Mouse (Mus musculus) heart, adult 2 months (tissue): ENCODE measurements around the gene Myh7. TPM values are rescaled to one million over a fixed set of nuclear protein-coding genes. Genes with fewer than 3 reads are reported as not detected.

Experiments used
- DNase-seq, 2 experiments: peaks; one replicate each; pipeline ENCODE4 v3.0.0; 2021
- H3K27ac ChIP-seq: fragments of 200-600 bp; 2 replicates; pipeline ENCODE4 v1.8.1; 2022
- H3K27me3 ChIP-seq: fragments of 200-500 bp; 2 replicates; pipeline ENCODE4 v1.6.1; 2012; ENCODE audit warnings: mild to moderate bottlenecking, low read length, inconsistent platforms, mixed read lengths; ENCODE audit not compliant: control insufficient read depth, insufficient read depth
- H3K36me3 ChIP-seq: fragments of 200-500 bp; 2 replicates; pipeline ENCODE4 v1.6.1; 2012; ENCODE audit warnings: low read length, inconsistent platforms; ENCODE audit not compliant: control insufficient read depth, insufficient read depth
- H3K4me1 ChIP-seq: fragments of 200-500 bp; 2 replicates; pipeline ENCODE4 v1.6.1; 2011; ENCODE audit warnings: low read length; ENCODE audit not compliant: control insufficient read depth, insufficient read depth
- H3K4me3 ChIP-seq: fragments of 200-600 bp; 2 replicates; pipeline ENCODE4 v1.8.1; 2022
- H3K79me2 ChIP-seq: fragments of 200-500 bp; replicated peaks from 2 replicates; pipeline ENCODE4 v1.6.1; 2012; ENCODE audit warnings: mild to moderate bottlenecking, inconsistent platforms, low read length, moderate library complexity, mixed read lengths; ENCODE audit not compliant: control insufficient read depth, insufficient read depth
- H3K9ac ChIP-seq: fragments of 200-500 bp; 2 replicates; pipeline ENCODE4 v1.6.1; 2012; ENCODE audit warnings: low read depth, mild to moderate bottlenecking, control low read depth, inconsistent platforms, low read length, mixed read lengths
- CTCF ChIP-seq: fragments of 200-600 bp; IDR thresholded peaks from 2 replicates; pipeline ENCODE4 v1.8.1; 2022; ENCODE audit warnings: antibody characterized with exemption, mild to moderate bottlenecking, moderate library complexity
- EP300 ChIP-seq: fragments of 200-500 bp; IDR thresholded peaks from 2 replicates; pipeline ENCODE4 v1.6.1; 2011; ENCODE audit warnings: low read depth, low read length, control low read depth; ENCODE audit not compliant: insufficient read depth
- POLR2A ChIP-seq: fragments of 200-500 bp; IDR thresholded peaks from 2 replicates; pipeline ENCODE4 v1.6.1; 2011; ENCODE audit warnings: mild to moderate bottlenecking, low read depth, low read length, control low read depth; ENCODE audit not compliant: insufficient read depth
- WGBS: fragments of 180-500 bp; shearing (Covaris S2); methylation state at CpG from one replicate; pipeline ENCODE4 v1.1.7; 2018; 5-methylcytosine and 5-hydroxymethylcytosine counted together
- intact Hi-C: fragments of 180-260 bp; cut with DNase I; formaldehyde crosslinking; loops from one replicate; pipeline ENCODE4 v1.15.1; 2025
- polyA plus RNA-seq: library from polyadenylated mRNA; depleted of rRNA; stranded (reverse); fragments of >200 nt; gene quantifications from 2 replicates; pipeline ENCODE4 v1.2.3, GENCODE M21; 2012
- total RNA-seq, 2 experiments: library from RNA; stranded (reverse); gene quantifications; 2 replicates each; pipeline ENCODE4 v1.2.3; 2021

Myh7 gene
- total and polyA plus RNA-seq, 3 experiments, result 29.5 to 2,240 (median 1,935) TPM

- H3K27ac ChIP-seq, result no peak overlapping the region
- intact Hi-C loops, result no loop called here
- H3K27me3 ChIP-seq, result no peaks in the 10 kb centered on the region
- H3K4me3 ChIP-seq, result no peak overlapping the region
- no peaks in the 10 kb centered on the region for H3K36me3 ChIP-seq
- H3K9ac ChIP-seq, result no peak overlapping the region
- H3K4me1 ChIP-seq, result no peaks in the 10 kb centered on the region
- TF ChIP-seq EP300, result no peak
- TF ChIP-seq CTCF, result peak; percentile 19; the same call in 1 of the 2 replicates
- DNase-seq, result no peak
- H3K79me2 ChIP-seq, result no peaks in the 10 kb centered on the region
- whole genome bisulfite sequencing, result 24% methylated on average over 6 of the region's 6 CpGs
Measured at GRCm38 (mm10) chr14:55027653-55028052, 33.2 kb upstream of the Myh7 start.

- no peak for TF ChIP-seq EP300
- no peak for TF ChIP-seq POLR2A
- no peak for TF ChIP-seq CTCF
- no peaks in the 10 kb centered on the region for H3K4me1 ChIP-seq
- H3K36me3 ChIP-seq, result no peaks in the 10 kb centered on the region
- no peak overlapping the region for H3K4me3 ChIP-seq
- 10% methylated on average over 5 of the region's 5 CpGs for WGBS
- H3K9ac ChIP-seq, result no peak overlapping the region
- H3K27ac ChIP-seq, result no peak overlapping the region
- no peaks in the 10 kb centered on the region for H3K27me3 ChIP-seq
- intact Hi-C loops, result no loop called here
- DNase-seq, result no peak
- H3K79me2 ChIP-seq, result no peaks in the 10 kb centered on the region
Measured at GRCm38 (mm10) chr14:55027251-55027650, 32.8 kb upstream of the Myh7 start.

GRCm38 (mm10) chr14:55025527-55025926 lies 31.1 kb upstream of the Myh7 start:
- Histone ChIP-seq H3K4me1 (no peaks in the 10 kb centered on the region), H3K36me3 (no peaks in the 10 kb centered on the region), H3K27ac (no peak overlapping the region), H3K4me3 (no peak overlapping the region), H3K27me3 (no peaks in the 10 kb centered on the region), H3K9ac (no peak overlapping the region), H3K79me2 (no peaks in the 10 kb centered on the region)
- WGBS, result 82% methylated on average over 5 of the region's 5 CpGs
- no peak for DNase-seq
- intact Hi-C loops, result loop anchor here (2.0 kb wide), 2 partner anchors 53 to 73 kb away; no protein-coding TSS in a partner anchor
- TF ChIP-seq EP300, result no peak
- peak; percentile 17; the same call in 1 of the 2 replicates for TF ChIP-seq CTCF

- H3K27ac ChIP-seq, result no peak overlapping the region
- H3K4me3 ChIP-seq, result no peak overlapping the region
- intact Hi-C loops, result loop anchor here (2.0 kb wide), 2 partner anchors 55 to 75 kb away; no protein-coding TSS in a partner anchor
- no peaks in the 10 kb centered on the region for H3K4me1 ChIP-seq
- 61% methylated on average over 7 of the region's 7 CpGs for WGBS
- no peak overlapping the region for H3K9ac ChIP-seq
- H3K27me3 ChIP-seq, result no peaks in the 10 kb centered on the region
- H3K36me3 ChIP-seq, result no peaks in the 10 kb centered on the region
- DNase-seq, result peak in 1 of 2 experiments; percentile 53
- TF ChIP-seq EP300 (peak; percentile 54; the same call in 1 of the 2 replicates), POLR2A (no peak), CTCF (peak; percentile 78)
- no peaks in the 10 kb centered on the region for H3K79me2 ChIP-seq
Measured at GRCm38 (mm10) chr14:55024236-55024635, 29.8 kb upstream of the Myh7 start.

- intact Hi-C loops, result no loop called here
- Histone ChIP-seq H3K27ac (no peak overlapping the region), H3K9ac (no peak overlapping the region), H3K4me3 (no peak overlapping the region), H3K36me3 (no peaks in the 10 kb centered on the region), H3K4me1 (no peaks in the 10 kb centered on the region), H3K27me3 (no peaks in the 10 kb centered on the region), H3K79me2 (no peaks in the 10 kb centered on the region)
- DNase-seq, result no peak
- TF ChIP-seq CTCF (no peak), POLR2A (no peak), EP300 (no peak)
- 89% methylated on average over 15 of the region's 15 CpGs for WGBS
Measured at GRCm38 (mm10) chr14:55023011-55023410, 28.6 kb upstream of the Myh7 start.

GRCm38 (mm10) chr14:55020394-55020793 lies 26.0 kb upstream of the Myh7 start:
- Histone ChIP-seq H3K4me1 (no peaks in the 10 kb centered on the region), H3K27me3 (no peaks in the 10 kb centered on the region), H3K9ac (no peak overlapping the region), H3K4me3 (no peak overlapping the region), H3K79me2 (no peaks in the 10 kb centered on the region; the same call in 1 of the 2 replicates), H3K27ac (no peak overlapping the region), H3K36me3 (peaks cover 2% of the 10 kb centered on the region; the same call in 1 of the 2 replicates)
- intact Hi-C loops, result no loop called here
- 88% methylated on average over 9 of the region's 9 CpGs for WGBS
- TF ChIP-seq POLR2A (no peak), CTCF (no peak), EP300 (no peak)
- DNase-seq, result no peak
